Mouse (Mus musculus): ENCODE measurements around the gene Prm2. TPM values are rescaled to one million over a fixed set of nuclear protein-coding genes. Genes with fewer than 3 reads are reported as not detected.
"Not testable (repeated sequence)": the region's sequence is repeated elsewhere in the genome, so short reads cannot be mapped to it uniquely, and the experiment has no call there.

The Prm2 gene
- polyA plus RNA-seq, 1 experiment from 2014 or later = not detected

DNA sequence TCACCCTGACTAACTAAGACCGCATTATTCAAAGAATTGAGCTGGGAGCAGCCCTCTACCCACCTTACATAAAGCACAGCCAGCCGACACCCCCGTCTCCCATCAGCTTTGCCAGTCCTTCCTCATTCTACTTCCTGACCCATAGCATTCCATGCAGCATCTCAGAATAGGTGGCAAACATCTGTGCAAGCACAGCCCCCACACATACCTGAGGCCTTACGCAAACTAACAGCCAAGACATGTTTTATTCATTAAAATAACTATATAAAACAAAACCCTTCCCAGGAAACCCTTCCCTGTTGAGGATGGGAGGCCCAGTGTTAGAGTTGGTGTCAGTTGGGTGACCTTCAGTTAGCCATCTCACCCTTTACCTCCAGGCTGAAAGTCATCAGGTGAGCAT, 29.9 kb upstream of the Prm2 start:
- no peak overlapping the region for H3K4me3 ChIP-seq (ENCODE audit: inconsistent target)
- 91% methylated on average over 4 of the region's 4 CpGs for WGBS (ENCODE audit: missing documents)
- H3K27ac ChIP-seq = no peak overlapping the region
- H3K36me3 ChIP-seq (ENCODE audit: inconsistent target) = no peaks in the 10 kb centered on the region
- no peaks in the 10 kb centered on the region for H3K79me2 ChIP-seq (ENCODE audit: inconsistent target)

DNA sequence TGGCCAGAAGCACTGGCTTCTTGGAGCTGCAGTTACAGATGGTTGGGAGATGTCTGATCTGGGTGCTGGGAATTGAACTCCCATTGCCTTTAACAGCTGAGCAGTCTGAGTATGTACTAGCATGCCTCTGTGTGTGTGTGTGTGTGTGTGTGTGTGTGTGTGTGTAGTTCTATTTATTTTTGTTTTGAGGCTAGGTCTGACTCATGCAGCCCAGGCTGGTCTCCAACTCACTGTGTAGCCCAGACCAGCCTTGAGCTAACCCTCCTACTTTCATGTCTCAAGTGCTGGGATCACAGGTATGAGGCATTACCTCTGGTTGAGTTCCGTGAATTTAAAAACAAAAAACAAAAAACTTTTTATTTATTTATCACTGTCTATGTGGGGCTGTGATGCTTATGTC, 28.6 kb upstream of the Prm2 start:
- Histone ChIP-seq H3K27ac (no peak overlapping the region), H3K79me2 (ENCODE audit: inconsistent target) (no peaks in the 10 kb centered on the region), H3K36me3 (ENCODE audit: inconsistent target) (no peaks in the 10 kb centered on the region), H3K4me3 (ENCODE audit: inconsistent target) (no peak overlapping the region)
- 100% methylated on average over 1 of the region's 1 CpGs for WGBS (ENCODE audit: missing documents)

DNA sequence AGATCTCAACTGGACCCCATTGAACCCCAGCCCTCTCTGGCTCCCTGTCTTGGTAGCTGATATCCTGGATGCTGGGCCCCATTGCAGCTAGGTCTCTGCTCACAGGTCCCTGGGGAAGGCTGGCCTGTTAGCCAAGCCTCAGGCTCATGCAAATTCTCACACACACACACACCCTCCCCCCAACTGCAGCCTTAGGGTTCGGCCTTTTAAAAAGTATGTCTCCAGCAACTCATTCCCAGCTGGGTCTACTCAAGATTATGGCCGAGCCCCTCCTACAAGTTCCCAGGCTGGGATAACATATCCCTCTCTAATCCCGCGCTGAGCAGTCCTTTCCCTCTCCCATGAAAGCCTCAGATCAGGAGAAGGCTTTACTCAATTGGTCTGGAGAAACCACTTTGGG, 25.5 kb upstream of the Prm2 start:
- WGBS (ENCODE audit: missing documents) = 94% methylated on average over 4 of the region's 4 CpGs

DNA sequence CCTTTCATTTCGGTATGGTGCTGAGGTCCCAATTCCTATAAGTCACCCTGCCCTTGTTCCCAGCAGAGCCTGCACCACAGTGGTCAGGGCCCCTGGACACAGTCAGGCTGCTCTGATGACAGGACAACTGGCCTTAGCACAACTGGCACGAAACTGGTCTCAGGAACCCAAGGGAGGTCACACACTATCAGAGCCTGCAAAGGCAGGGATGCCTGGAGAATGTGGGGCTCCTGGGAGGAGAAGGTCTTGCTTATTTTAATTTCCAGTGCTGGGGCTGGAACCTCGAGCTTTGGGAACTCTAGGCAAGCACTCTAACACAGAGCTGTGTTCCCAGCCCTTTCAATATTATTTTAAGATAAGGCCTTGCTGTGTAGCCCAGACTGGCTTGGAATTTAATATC, 24.0 kb upstream of the Prm2 start:
- Histone ChIP-seq H3K4me3 (ENCODE audit: inconsistent target) (no peak overlapping the region), H3K36me3 (ENCODE audit: inconsistent target) (no peaks in the 10 kb centered on the region), H3K27ac (no peak overlapping the region), H3K79me2 (ENCODE audit: inconsistent target) (no peaks in the 10 kb centered on the region)
- WGBS (ENCODE audit: missing documents) = 97% methylated on average over 3 of the region's 3 CpGs

More for the DNA sequence above, 25.5 kb upstream of the Prm2 start:
- H3K36me3 ChIP-seq (ENCODE audit: inconsistent target) = no peaks in the 10 kb centered on the region
- H3K27ac ChIP-seq = no peak overlapping the region
- H3K4me3 ChIP-seq (ENCODE audit: inconsistent target) = no peak overlapping the region
- H3K79me2 ChIP-seq (ENCODE audit: inconsistent target) = no peaks in the 10 kb centered on the region

DNA sequence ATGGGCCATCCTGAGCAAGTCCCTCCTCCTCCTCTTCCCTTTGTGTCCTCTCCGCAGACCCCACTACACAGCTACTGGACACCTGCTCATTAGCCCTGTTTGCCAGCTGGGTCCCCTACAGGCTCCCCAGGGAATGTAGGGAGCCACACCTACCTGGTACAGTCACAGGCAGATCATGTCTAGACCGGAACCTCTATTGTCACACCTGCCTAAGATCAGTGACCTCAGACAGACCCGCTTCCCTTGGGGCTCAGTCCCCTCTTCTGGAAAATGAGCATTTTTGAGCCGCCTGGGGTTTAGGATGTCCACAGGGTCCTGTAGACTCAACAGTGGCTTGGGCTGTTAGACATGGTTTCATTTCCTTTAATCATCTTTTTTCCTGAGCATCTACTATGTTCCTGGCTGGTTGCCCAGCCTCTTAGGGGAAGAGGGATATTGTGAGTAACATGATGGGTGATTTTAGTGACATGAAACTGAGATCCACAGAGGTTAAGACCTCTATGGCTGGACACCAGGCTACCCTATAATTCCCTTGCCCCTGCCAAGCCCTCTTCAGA, 22.7 kb upstream of the Prm2 start:
- Histone ChIP-seq H3K79me2 (ENCODE audit: inconsistent target) (no peaks in the 10 kb centered on the region), H3K27ac (no peak overlapping the region), H3K36me3 (ENCODE audit: inconsistent target) (no peaks in the 10 kb centered on the region), H3K4me3 (ENCODE audit: inconsistent target) (no peak overlapping the region)
- 78% methylated on average over 4 of the region's 4 CpGs for WGBS (ENCODE audit: missing documents)

DNA sequence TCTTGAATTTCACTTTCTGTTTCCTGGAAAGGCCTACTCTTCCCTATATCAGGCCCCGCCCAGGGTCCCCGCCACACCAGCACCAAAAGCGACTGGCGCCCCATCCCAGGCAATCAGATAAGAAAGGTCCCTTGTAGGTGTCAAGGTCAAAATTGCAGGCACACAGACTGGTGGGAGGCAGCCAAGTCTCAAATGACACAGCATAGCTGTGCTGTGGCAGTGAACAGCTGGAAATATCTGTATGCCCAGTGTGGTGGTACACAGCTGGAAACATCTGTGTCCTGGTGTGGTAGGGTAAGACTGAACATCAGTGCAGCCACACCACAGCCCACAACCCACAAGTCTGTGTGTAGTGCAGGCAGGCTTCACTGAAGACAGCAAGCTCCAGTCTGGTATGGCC, 18.9 kb upstream of the Prm2 start:
- Histone ChIP-seq H3K27ac (no peak overlapping the region), H3K79me2 (ENCODE audit: inconsistent target) (no peaks in the 10 kb centered on the region), H3K36me3 (ENCODE audit: inconsistent target) (no peaks in the 10 kb centered on the region), H3K4me3 (ENCODE audit: inconsistent target) (no peak overlapping the region)
- WGBS (ENCODE audit: missing documents) = 96% methylated on average over 4 of the region's 4 CpGs

DNA sequence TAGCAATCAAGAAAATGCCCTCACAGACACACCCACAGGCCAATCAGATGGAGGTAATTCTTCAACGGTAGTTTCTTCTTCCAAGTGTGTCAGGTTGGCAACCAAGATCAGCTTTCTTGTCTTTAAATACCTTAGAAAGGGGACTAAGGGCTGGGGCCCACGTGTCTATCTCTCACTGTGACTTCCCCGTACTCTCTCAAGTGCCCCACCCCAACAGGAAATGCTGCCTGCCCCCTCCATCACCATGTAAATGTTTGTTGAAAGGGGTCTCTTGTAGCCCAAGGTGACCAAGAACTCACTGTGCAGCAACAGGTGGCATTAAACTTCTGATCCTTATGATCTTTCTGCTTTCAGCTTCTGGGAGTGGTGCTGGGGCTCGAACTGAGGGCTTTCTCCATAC, 17.8 kb upstream of the Prm2 start:
- H3K27ac ChIP-seq = no peak overlapping the region
- 91% methylated on average over 4 of the region's 4 CpGs for WGBS (ENCODE audit: missing documents)

DNA sequence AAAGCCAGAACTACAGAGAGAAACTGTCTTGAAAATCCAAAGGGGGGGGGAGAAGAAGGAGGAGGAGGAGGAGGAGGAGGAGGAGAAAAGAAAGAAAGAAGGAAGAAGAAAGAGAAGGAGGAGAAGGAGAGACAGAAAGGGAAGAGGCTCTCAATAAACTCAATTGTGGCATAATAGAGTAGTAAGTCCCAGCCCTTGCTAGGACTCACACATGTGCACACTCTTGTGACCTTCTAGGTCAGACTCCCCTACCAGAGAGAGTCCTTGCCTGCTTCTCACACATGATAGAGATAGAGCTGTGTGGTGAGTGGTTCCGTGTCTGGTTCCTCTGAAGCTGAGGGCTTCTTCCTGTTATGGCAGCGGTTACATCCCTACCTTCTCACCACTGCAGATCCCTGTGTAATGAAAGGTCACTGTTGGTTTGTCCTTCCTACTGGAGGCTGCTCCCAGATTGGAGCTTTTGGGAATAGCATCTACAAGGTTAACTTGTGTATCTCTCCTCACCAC, 17.0 kb upstream of the Prm2 start, which contains the start of gene Gm11172:
Gene Gm11172, plus strand, starts transcription at position 51 of the 507 bp plus-strand sequence.
- Histone ChIP-seq H3K79me2 (ENCODE audit: inconsistent target) (no peaks in the 10 kb centered on the region), H3K36me3 (ENCODE audit: inconsistent target) (no peaks in the 10 kb centered on the region), H3K4me3 (ENCODE audit: inconsistent target) (no peak within 1 kb of the TSS), H3K27ac (no peak within 1 kb of the TSS)
- 48% methylated on average over 2 of the region's 2 CpGs for WGBS (ENCODE audit: missing documents)

More for the DNA sequence above, 17.8 kb upstream of the Prm2 start:
- Histone ChIP-seq H3K79me2 (ENCODE audit: inconsistent target) (no peaks in the 10 kb centered on the region), H3K4me3 (ENCODE audit: inconsistent target) (no peak overlapping the region), H3K36me3 (ENCODE audit: inconsistent target) (no peaks in the 10 kb centered on the region)

DNA sequence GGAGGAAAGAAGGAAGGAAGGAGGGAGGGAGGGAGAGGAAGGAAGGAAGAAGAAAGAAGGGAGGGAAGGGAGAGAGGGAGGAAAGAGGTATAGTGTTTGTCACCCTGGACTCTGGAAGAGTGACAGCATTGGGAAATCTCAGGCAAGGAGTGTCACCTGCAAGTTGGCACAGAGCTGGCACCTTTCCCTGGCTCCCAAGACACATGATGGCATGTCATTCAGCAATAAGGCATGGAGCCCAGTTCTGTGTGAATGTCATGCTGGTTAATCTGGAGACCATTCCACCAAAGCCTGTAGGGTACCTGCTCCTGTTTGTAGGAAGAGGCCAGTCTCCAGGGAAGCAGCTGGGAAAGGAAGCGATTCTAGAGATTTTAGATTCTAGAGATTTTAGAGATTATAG, 14.4 kb upstream of the Prm2 start:
- Histone ChIP-seq H3K36me3 (ENCODE audit: inconsistent target) (no peaks in the 10 kb centered on the region), H3K79me2 (ENCODE audit: inconsistent target) (no peaks in the 10 kb centered on the region), H3K27ac (no peak overlapping the region), H3K4me3 (ENCODE audit: inconsistent target) (no peak overlapping the region)
- 100% methylated on average over 1 of the region's 1 CpGs for WGBS (ENCODE audit: missing documents)

DNA sequence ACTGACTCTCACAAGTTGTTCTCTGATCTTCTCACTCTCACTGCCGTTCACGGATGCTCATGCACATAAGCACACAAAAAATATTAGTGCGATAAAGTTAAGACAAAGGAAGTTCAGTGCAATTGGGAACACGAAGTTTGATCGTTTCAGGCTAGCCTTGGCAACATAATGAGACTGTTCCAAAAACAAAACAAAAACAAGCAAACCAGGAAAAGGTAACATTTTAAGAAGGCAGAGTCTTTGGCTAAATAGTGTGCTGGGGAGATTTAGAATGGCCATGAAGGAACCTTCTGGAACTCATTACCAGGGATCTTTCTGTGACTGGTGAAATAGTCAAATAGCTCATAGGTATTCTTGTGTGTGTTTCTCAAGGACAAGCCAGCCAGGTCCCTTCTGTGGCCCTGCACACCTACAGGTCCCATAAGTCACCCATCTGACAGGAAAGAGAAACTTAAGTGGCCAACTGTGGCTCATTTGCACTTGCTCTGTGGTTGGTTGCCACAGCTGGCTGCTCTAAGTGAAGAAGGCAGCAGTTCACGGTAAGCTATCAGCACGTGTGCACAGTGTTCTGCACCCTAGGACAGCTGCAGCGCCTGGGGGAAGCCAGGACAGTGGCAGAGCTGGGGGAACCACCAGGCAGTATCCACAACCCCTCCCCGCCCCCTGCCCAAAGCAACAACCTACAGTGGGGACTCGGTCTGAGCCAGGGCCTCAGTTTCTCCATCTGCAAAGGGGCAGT, 10.0 kb upstream of the Prm2 start, which contains the start of gene Prm1:
Gene Prm1, minus strand, starts transcription at position 51 of the 739 bp plus-strand sequence.
- H3K36me3 ChIP-seq (ENCODE audit: inconsistent target) = no peaks in the 10 kb centered on the region
- no peak within 1 kb of the TSS for H3K27ac ChIP-seq
- no peak within 1 kb of the TSS for H3K4me3 ChIP-seq (ENCODE audit: inconsistent target)
- 73% methylated on average over 9 of the region's 10 CpGs for WGBS (ENCODE audit: missing documents)
- no peaks in the 10 kb centered on the region for H3K79me2 ChIP-seq (ENCODE audit: inconsistent target)

DNA sequence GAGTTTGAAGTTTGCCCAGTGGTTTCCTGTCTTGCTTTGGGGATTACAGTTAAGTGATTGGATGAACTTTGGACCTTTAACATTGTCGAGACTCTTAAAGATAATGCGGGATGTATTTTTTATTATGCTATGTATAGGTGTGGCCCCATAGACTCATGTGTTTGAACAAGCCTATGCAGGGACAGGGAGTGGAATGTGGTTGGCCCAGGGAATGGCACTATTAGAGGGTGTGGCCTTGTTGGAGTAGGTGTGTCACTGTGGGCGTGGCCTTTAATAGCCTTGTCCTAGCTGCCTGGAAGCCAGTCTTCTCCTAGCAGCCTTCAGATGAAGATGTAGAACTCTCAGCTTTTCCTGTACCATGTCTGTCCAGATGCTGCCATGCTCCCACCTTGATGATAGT, 6.5 kb upstream of the Prm2 start:
- 92% methylated on average over 3 of the region's 3 CpGs for WGBS (ENCODE audit: missing documents)
- H3K4me3 ChIP-seq (ENCODE audit: inconsistent target); H3K36me3 ChIP-seq (ENCODE audit: inconsistent target); H3K79me2 ChIP-seq (ENCODE audit: inconsistent target); H3K27ac ChIP-seq: not testable (repeated sequence)

DNA sequence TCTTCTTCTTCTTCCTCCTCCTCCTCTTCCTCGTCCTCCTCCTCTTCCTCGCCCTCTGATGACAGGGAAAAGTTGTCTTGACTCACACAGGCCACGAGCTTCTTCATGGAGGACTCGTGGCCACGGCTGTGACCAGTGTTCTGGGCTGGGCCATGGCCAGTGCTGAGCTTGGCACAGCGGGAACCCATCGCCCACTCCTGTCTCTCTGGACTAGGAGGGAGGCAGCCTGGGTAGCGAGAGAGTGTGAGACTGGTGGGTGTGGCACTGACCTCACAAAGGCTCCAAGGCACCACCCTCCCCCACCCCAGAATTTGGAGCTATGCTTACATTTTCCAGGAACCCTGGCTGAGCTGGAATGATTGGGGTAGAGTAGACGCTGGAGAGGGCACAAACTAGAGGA, 5.2 kb downstream of the Prm2 start, which contains the start of gene Prm3:
Gene Prm3, minus strand, starts transcription at position 213 of the 400 bp plus-strand sequence.
- Histone ChIP-seq H3K79me2 (ENCODE audit: inconsistent target) (no peaks in the 10 kb centered on the region), H3K4me3 (ENCODE audit: inconsistent target) (no peak within 1 kb of the TSS), H3K36me3 (ENCODE audit: inconsistent target) (no peaks in the 10 kb centered on the region), H3K27ac (no peak within 1 kb of the TSS)
- WGBS (ENCODE audit: missing documents) = 87% methylated on average over 9 of the region's 9 CpGs

DNA sequence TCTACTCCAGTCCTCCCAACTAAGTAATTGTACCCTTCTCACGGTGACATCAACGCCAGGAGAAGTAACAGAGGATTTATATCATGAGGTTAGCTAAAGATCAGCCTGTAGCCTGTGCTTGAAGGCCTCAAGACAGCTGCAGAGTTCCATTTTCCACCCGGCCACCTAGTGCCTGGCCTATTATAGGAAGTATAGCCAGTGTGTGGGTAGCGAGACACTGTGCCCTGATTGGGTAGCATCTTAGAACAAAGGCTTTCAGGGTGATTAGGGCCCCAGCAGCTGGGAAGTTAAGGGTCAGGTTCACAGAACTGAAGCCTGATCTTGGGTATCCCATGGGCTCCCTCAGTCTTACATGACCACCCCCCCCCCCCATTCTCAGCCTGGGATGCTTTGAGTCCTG, 7.1 kb downstream of the Prm2 start:
- H3K4me3 ChIP-seq (ENCODE audit: inconsistent target) = no peak overlapping the region
- H3K79me2 ChIP-seq (ENCODE audit: inconsistent target) = no peaks in the 10 kb centered on the region
- WGBS (ENCODE audit: missing documents) = 95% methylated on average over 4 of the region's 4 CpGs
- H3K27ac ChIP-seq = no peak overlapping the region
- H3K36me3 ChIP-seq (ENCODE audit: inconsistent target) = no peaks in the 10 kb centered on the region

DNA sequence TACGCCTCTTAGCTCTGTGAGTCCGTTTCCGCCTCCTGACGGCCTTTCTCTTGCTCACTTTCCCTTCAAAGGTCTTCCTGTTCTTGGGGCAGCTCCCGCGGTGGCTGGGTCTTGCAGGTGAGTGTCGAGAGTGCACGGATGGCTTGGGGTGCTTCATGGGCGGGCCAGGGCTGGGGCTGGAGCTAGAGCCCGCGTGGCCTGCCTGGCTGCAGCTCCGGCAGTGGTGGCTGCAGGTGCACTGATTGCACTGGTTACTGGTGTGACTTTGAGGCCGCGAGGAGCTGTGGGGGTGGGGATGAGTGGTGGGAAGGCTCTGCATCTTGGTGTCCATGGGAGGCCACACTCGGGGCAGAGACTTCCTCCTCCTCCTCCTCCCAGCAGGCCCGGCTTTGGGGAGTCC, 7.7 kb downstream of the Prm2 start, which contains the start of gene Tnp2:
Gene Tnp2, minus strand, starts transcription at position 390 of the 400 bp plus-strand sequence.
- no peak within 1 kb of the TSS for H3K27ac ChIP-seq
- no peaks in the 10 kb centered on the region for H3K36me3 ChIP-seq (ENCODE audit: inconsistent target)
- 76% methylated on average over 13 of the region's 16 CpGs for WGBS (ENCODE audit: missing documents)
- no peak within 1 kb of the TSS for H3K4me3 ChIP-seq (ENCODE audit: inconsistent target)
- no peaks in the 10 kb centered on the region for H3K79me2 ChIP-seq (ENCODE audit: inconsistent target)

DNA sequence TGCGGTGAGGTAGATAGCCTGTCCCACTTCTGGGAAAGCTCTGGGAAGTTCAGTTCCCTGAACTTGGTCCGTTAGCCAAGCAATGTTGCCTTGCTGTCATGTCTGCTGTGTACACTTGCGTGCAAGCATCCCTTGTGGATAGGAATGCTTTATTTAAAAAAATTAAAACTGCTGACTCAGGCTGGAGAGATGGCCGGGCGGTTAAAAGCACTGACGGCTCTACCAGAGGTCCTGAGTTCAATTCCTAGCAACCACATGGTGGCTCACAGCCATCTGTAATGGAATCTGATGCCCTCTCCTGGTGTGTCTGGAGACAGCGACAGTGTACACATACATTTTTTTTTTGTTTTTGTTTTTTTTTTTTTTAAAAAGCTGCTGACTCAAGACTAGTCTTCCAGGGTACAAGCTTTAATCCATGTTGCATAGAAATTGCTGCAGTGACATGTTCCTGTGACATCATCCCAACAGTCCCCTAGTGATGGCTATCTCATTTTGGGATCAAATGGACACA, 8.3 kb downstream of the Prm2 start:
- Histone ChIP-seq H3K4me3 (ENCODE audit: inconsistent target) (no peak overlapping the region), H3K79me2 (ENCODE audit: inconsistent target) (no peaks in the 10 kb centered on the region), H3K36me3 (ENCODE audit: inconsistent target) (no peaks in the 10 kb centered on the region), H3K27ac (no peak overlapping the region)
- WGBS (ENCODE audit: missing documents) = 85% methylated on average over 7 of the region's 7 CpGs
